Mouse (Mus musculus): ENCODE data around the gene Eps8.

Gene Eps8

DNA sequence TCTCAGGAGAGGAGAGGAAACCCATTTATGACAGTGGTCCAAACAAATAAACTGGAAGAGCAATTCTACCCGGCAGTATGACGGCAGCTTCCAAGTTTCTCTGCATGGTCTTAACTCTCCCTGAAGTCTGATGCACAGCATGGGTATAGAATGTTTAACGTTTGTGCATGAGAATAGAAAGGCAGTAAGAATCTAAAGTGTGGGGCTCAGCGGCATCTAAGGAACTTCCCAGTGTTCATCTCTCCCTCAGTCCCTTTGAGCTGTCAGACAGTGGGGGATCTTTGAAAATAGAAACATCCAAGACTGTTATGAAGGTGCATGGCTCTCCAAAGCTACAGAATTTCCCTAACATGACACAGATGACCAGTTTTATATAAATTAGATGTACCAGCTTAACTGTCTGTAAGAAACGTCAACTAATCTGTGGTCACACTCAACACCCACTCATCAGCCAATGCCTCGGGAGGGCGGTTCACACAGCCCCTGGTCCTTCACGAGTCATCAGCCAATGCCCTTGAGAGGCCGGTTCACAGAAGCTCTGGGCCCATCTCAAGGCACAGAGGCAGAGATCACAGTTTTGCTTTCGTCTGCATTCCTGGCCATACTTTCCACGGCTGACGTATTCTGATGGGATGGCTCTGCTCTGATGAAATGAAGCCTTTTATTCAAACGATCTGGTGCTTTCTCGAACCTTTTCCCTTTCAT lies 145.2 kb downstream of the Eps8 start:
- no peak for DNase-seq

DNA sequence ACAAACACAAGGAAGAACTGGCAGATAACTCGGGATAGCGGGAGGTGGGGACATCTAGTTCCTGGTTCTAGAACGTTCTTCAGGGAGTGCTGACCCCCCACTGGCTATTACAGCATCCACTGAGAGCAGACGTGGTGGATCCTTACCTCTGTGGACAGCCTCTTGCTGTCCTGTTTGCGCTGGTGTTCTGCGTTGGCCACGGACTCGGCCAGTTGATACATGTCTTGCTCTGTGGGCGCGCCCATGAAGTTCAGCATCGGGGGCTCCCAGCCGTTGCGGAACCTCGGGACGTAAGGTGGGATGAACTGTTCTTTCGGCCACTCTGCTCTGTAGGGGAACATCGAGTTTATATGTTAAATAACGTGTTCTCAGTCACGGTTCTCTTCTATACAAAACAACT lies 145.7 kb downstream of the Eps8 start:
- no peak for DNase-seq

GRCm38 (mm10) chr6:137506563-137506962 lies 148.1 kb downstream of the Eps8 start:
- no peak for DNase-seq

GRCm38 (mm10) chr6:137505555-137506227 lies 149.0 kb downstream of the Eps8 start:
- no peak for DNase-seq

- DNase-seq = no peak
These were observed 150.6 kb downstream of the Eps8 start for GRCm38 (mm10) chr6:137504052-137504451.

DNA sequence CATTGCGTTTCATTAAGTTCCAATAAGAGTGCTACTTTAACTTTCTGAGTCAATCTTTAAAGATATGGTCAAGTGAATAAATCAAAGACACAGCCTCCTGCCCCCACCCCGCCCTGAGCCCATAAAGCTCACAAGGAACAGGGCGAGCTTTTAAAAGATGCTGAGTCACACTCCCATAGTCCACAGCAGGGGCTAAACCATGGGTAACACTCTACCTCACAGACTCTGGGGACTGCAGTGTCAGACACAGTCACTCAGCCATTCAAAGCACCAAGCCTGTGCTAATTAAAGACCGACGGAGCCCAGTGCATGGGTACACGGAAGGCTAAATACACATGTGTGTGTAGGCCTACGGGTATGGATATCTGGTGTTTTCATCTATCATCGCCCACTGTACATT lies 151.2 kb downstream of the Eps8 start:
- no peak for DNase-seq

- no peak for DNase-seq
These were observed 151.7 kb downstream of the Eps8 start for GRCm38 (mm10) chr6:137503009-137503408.

DNA sequence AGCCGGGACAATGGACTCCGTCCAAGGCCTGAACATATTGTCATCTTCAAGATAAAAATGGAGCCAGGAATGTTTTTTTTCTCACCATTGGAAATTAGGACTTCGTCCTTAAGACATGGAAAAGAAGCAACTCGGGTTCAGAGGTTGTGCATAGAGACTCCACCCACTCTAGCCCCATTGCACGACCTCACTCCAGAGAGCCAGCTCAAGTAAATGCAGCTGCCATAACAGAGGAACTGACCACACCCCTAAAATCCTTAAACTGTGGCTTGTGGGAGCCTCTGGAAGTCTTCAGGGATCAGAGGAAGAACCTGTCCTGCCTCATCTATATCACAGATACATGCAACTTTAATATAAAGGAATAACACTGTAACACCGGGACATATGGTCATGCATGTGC lies 155.9 kb downstream of the Eps8 start:
- DNase-seq = no peak

DNA sequence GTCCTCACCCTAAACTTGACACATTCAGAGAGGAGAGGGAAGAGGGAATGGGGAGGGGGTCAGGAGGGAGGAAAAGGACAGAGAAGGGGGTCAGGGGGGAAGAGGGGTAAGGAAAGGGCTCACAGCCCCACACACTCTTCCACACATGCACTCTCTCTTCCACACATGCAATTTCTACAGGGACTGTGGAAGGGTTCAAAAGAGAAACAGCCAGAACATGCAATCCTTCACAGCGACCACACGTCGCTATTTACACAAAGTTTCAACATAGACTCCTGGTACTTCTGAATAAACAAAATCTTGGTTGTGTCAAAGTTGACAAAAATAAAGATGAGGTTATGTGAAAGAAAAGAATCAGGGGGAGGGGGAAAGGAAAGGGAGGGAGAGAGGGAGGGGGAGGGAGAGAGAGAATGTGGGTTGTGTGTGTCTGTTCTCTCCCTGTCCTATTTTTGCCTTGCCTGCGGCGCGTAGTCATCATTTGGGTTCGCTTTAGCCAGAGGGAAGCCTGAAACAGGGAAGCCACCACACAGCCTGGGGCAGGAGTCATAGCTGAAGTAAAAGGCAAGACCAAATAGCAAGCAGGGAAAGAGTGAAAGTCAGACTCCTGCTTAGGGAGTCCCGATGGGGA lies 157.4 kb downstream of the Eps8 start:
- DNase-seq = no peak

DNA sequence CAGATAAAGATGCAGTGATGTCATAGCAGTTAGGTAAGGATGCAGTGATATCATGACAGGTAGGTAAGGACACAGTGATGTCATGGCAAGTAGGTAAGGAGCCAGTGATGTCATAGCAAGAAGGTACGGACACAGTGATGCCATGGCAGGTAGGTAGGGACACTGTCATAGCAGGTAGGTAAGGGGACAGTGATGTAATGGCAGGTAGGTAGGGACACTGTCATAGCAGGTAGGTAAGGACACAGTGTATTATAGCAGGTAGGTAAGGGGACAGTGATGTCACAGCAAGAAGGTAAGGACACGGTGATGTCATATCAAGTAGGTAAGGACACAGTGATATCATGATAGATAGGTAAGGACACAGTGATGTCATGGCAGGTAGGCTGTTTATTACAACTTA lies 158.1 kb downstream of the Eps8 start:
- no peak for DNase-seq

DNA sequence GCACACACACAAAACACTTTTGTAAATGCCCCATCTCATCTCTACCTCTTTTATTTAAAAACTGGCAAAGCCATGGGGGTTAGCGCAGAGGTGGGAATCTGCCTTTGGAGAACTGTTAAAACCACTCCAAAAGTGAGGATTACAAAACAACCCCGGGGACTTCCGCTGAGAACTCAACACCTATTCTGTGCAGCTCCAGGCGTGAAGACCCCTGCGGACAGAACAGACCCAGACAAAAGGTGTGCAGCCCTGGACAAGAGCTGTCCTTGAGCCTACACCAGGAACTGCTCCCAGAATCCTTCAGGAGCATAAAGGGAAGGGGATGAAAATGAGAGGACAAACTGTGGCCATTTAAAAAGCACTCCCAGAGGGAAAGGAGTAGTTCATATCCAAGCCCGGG lies 159.4 kb downstream of the Eps8 start:
- DNase-seq = no peak

- no peak for DNase-seq
These were observed 159.9 kb downstream of the Eps8 start for GRCm38 (mm10) chr6:137494801-137495200.

- peak; percentile 69 for DNase-seq
These were observed 160.6 kb downstream of the Eps8 start for GRCm38 (mm10) chr6:137494136-137494475.

- DNase-seq = no peak
These were observed 161.2 kb downstream of the Eps8 start for GRCm38 (mm10) chr6:137493211-137494135.

- DNase-seq = no peak
These were observed 162.1 kb downstream of the Eps8 start for GRCm38 (mm10) chr6:137492582-137492981.

DNA sequence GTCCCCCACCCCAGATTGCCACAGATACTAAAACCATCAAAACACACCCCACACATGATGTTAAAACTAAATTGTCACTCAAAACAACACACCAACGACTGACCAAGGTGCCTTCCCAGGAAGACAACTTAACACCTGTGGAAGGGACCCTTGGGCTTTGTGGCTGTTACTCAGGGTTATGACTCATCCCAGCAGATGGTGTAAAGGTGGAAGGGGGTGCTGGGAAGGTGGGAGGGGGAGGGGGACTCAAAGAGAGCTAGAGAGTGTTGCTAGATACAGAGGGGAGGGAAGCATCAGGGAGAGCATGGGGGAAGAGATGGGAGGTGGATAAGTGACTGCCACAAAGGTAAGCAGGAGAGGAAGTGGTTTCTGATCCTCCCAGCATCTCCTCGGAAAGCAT lies 163.0 kb downstream of the Eps8 start:
- no peak for DNase-seq

- no peak for DNase-seq
These were observed 164.6 kb downstream of the Eps8 start for GRCm38 (mm10) chr6:137490115-137490514.

DNA sequence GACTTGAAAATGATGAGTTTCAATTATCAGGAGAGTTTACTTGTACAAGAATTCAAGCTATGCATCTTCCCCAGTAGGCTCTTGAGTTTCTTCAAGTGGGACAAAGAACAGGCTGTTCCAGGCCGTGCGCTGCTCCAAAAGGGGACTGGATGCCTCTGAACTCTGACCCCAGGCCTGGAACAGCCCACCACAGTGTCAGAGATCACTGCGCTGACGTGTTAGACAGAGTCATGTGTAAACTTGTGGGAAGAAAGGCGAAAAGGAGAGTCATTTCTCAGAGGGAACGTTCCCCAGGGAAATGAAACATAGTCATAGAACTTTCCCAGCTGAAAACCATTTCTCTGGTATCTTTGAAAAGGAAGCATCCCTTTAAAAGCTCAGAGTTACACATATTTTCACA lies 167.2 kb downstream of the Eps8 start:
- peak; percentile 78 for DNase-seq

- DNase-seq = no peak
These were observed 171.8 kb downstream of the Eps8 start for GRCm38 (mm10) chr6:137482891-137483290.

DNA sequence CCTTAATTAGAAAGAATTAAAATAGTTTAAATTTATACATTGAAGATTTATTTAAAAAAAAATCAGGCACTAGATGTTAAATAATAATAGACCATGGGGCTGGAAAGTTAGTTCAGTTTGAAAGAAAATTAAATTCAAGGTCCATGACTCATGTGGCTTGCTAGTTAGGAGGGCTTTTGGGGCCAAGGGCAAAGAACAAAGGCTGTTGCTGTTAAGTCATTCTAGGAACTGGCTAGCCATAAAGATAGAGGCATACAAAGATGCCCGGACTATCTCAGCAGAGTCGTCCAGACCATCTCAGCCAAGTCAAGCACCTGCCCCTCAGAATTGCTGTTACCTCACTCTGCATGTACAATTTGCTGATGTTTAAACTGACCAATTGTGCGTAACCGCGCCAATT lies 179.0 kb downstream of the Eps8 start:
- peak; percentile 76 for DNase-seq

DNA sequence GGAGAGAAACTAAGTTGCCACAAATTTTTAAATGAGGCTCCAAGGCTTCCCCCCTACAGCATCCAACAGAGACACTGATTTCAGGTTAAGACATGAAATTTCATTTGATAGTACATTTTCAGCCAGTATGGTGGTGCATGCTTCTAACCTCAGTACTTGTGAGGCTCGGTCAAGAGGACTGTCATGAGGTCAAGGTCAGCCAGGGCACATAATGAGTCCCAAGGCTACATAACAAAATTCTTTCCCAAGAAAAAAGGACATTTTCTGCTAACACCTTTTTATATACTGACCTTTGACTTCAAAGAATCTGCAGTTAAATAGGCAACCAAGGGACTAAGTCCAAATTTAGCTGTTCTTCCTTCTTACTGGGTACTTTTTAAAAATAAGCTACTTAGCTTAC lies 181.2 kb downstream of the Eps8 start:
- DNase-seq = peak; percentile 75

GRCm38 (mm10) chr6:137472129-137472528 lies 182.5 kb downstream of the Eps8 start:
- no peak for DNase-seq

- DNase-seq = peak; percentile 87
These were observed 183.6 kb downstream of the Eps8 start for GRCm38 (mm10) chr6:137470901-137471598.

Measured in kidney, adult 9 months (tissue).